Mouse (Mus musculus) heart, embryonic 16.5 days (tissue): ENCODE measurements at regions not wholly inside any gene's neighbourhood (a gene's known extent, or its start where the extent isn't known, plus 50 kb on each side); places are given as distances from the start of the nearest gene placed in this dataset.
"Not testable (repeated sequence)": the region's sequence is repeated elsewhere in the genome, so short reads cannot be mapped to it uniquely, and the experiment has no call there.

Source experiments
- ATAC-seq: fragments of 200-750 bp; cut with Nextera tagmentation; replicated peaks from 2 replicates; pipeline ENCODE4 v1.8.0; 2017; ENCODE audit warnings: moderate number of reproducible peaks; ENCODE audit not compliant: insufficient read depth, low FRiP score; ENCODE audit errors: extremely low read depth
- H3K27ac ChIP-seq: fragments of 300-500 bp; sonication (generic); 2 replicates; pipeline ENCODE4 v1.5.1; 2014; ENCODE audit warnings: mild to moderate bottlenecking, low read length, control low read depth, moderate library complexity
- H3K27me3 ChIP-seq: fragments of 300-500 bp; sonication (generic); 2 replicates; pipeline ENCODE4 v1.6.1; 2014; ENCODE audit warnings: low read length, mixed read lengths; ENCODE audit not compliant: control insufficient read depth, insufficient read depth
- H3K36me3 ChIP-seq: fragments of 300-500 bp; sonication (generic); 2 replicates; pipeline ENCODE4 v1.6.1; 2014; ENCODE audit not compliant: control insufficient read depth, insufficient read depth
- H3K4me1 ChIP-seq: fragments of 300-500 bp; sonication (generic); 2 replicates; pipeline ENCODE4 v1.6.1; 2014; ENCODE audit warnings: low read length, mixed read lengths; ENCODE audit not compliant: control insufficient read depth, insufficient read depth
- H3K4me2 ChIP-seq: fragments of 300-500 bp; sonication (generic); 2 replicates; pipeline ENCODE4 v1.6.1; 2014; ENCODE audit warnings: low read depth, mild to moderate bottlenecking, control low read depth, low read length
- H3K4me3 ChIP-seq: fragments of 300-500 bp; sonication (generic); 2 replicates; pipeline ENCODE4 v1.5.1; 2014; ENCODE audit warnings: mild to moderate bottlenecking, control low read depth, low read length
- H3K9ac ChIP-seq: fragments of 300-500 bp; sonication (generic); 2 replicates; pipeline ENCODE4 v1.6.1; 2014; ENCODE audit warnings: low read length, control low read depth
- H3K9me3 ChIP-seq: fragments of 300-500 bp; sonication (generic); replicated peaks from 2 replicates; pipeline ENCODE4 v1.6.1; 2016; ENCODE audit warnings: low read length; ENCODE audit not compliant: control insufficient read depth
- WGBS: fragments of 180-500 bp; shearing (Covaris S2); extraction: QIAGEN DNeasy Blood & Tissue Kit; methylation state at CpG from one replicate; pipeline ENCODE4 v1.1.7; 2014; 5-methylcytosine and 5-hydroxymethylcytosine counted together

DNA sequence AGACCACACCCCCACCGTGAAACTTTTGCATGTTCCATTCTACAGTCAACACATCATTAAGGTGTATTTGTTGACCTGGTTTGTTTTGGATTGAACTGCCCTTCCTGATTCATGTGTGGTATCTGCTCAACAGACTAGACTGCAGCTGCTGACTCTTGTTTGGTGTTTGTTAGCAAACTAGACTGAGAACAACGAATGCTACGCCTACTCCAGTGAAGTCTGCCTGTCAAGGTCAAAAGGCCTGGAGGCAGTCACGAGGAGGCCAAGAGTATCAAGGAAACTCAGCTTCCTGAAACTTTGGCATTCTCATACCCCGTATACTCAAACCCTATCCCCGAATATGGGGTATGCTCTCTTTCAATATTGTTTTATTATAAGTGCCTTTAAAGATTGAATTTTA, 194.2 kb upstream of the Spin1 start:
- not testable (repeated sequence) for H3K27me3 ChIP-seq, H3K9ac ChIP-seq, H3K9me3 ChIP-seq, H3K27ac ChIP-seq, H3K4me2 ChIP-seq, H3K4me1 ChIP-seq, H3K36me3 ChIP-seq, H3K4me3 ChIP-seq, ATAC-seq
- 77% methylated on average over 6 of the region's 6 CpGs for WGBS

GRCm38 (mm10) chr13:50906910-50907309, 193.8 kb upstream of the Spin1 start:
- no peak overlapping the region for H3K9ac ChIP-seq
- H3K36me3 ChIP-seq, result no peaks in the 10 kb centered on the region
- 87% methylated on average over 1 of the region's 1 CpGs for WGBS
- no peak overlapping the region for H3K4me3 ChIP-seq
- no peak overlapping the region for H3K4me2 ChIP-seq
- H3K27ac ChIP-seq, result no peak overlapping the region
- H3K9me3 ChIP-seq, result no peaks in the 10 kb centered on the region
- no peak for ATAC-seq
- no peaks in the 10 kb centered on the region for H3K4me1 ChIP-seq
- H3K27me3 ChIP-seq, result no peaks in the 10 kb centered on the region

- not testable (repeated sequence) for ATAC-seq, H3K9ac ChIP-seq, H3K4me1 ChIP-seq, H3K9me3 ChIP-seq, H3K27me3 ChIP-seq, H3K27ac ChIP-seq, H3K36me3 ChIP-seq, H3K4me3 ChIP-seq, H3K4me2 ChIP-seq
- WGBS, result 51% methylated on average over 2 of the region's 2 CpGs
These were observed 187.9 kb upstream of the Spin1 start for GRCm38 (mm10) chr13:50912776-50913175.

DNA sequence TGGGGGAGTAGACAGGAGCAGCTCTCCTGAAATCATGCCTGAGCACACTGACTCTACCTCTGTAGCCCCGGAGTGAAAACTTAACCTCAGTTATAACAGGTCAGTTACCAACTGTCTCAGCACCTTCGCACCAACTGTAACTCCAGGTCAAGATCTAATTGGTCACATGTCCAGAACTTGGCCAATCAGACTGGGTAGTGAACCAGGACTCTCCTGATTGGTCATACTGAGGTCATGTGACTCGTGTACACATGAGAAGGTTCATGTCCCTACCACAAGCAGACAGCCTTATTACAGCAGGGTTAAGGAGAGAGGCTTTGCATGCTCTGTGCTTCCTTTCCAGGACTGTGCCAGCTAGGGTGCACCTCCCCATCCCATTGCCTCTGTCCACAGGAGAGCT, 166.7 kb upstream of the Spin1 start:
- H3K4me3 ChIP-seq, ATAC-seq, H3K9me3 ChIP-seq, H3K27ac ChIP-seq, H3K4me1 ChIP-seq, H3K27me3 ChIP-seq, H3K36me3 ChIP-seq, H3K9ac ChIP-seq, H3K4me2 ChIP-seq: not testable (repeated sequence)
- 85% methylated on average over 3 of the region's 3 CpGs for WGBS

- Histone ChIP-seq H3K9me3 (no peaks in the 10 kb centered on the region), H3K27me3 (no peaks in the 10 kb centered on the region), H3K4me3 (no peak overlapping the region), H3K36me3 (no peaks in the 10 kb centered on the region), H3K27ac (no peak overlapping the region), H3K4me2 (no peak overlapping the region), H3K4me1 (no peaks in the 10 kb centered on the region), H3K9ac (no peak overlapping the region)
- 62% methylated on average over 3 of the region's 3 CpGs for WGBS
- ATAC-seq, result no peak
These were observed 158.1 kb upstream of the Spin1 start for GRCm38 (mm10) chr13:50942561-50942960.

DNA sequence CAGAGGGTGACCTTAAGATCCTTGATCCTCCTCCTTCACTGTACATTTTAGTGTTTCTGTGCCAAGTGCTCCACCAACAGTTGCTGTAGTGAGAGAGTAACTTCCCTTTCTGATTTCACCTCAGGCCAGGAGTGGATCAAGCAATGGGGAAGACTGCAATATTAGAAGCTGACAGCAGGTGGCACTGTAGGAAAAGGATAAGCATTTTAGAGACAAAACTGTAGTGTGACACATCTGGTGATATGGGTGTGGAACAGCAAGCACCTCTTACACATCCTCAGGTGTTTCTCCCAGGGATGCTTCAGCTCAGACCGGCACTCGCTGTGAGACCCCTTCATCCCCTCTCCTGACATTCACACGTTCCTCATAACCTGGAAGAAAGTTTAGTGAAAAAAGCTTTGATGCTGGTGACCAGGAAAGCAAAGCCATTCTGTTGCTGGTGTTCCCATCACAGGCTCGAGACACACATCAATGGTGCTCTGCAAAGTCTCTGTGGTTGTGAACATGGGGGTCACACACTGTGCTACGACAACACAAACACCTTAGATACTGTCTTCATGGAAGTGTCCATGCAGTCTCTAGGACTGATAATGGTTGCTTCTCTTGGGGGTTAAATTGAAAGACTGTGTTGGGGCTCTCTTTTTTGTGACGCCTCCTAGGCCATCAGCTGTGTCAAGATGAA, 151.0 kb upstream of the Spin1 start:
- H3K4me1 ChIP-seq, result no peaks in the 10 kb centered on the region
- H3K4me2 ChIP-seq, result no peak overlapping the region
- H3K9me3 ChIP-seq, result no peaks in the 10 kb centered on the region
- H3K27me3 ChIP-seq, result no peaks in the 10 kb centered on the region
- 29% methylated on average over 6 of the region's 6 CpGs for WGBS
- no peak overlapping the region for H3K4me3 ChIP-seq
- no peak for ATAC-seq
- no peak overlapping the region for H3K27ac ChIP-seq
- no peak overlapping the region for H3K9ac ChIP-seq
- no peaks in the 10 kb centered on the region for H3K36me3 ChIP-seq

- H3K4me2 ChIP-seq, result no peak overlapping the region
- 85% methylated on average over 6 of the region's 6 CpGs for WGBS
These were observed 146.0 kb upstream of the Spin1 start for GRCm38 (mm10) chr13:50954671-50955070.

GRCm38 (mm10) chr13:50958051-50958883, 142.4 kb upstream of the Spin1 start:
- H3K36me3 ChIP-seq, result no peaks in the 10 kb centered on the region
- 24% methylated on average over 20 of the region's 20 CpGs for WGBS
- H3K4me3 ChIP-seq, result peak overlapping the region; percentile 47
- peak overlapping the region; percentile 70 for H3K4me2 ChIP-seq
- no peak overlapping the region for H3K27ac ChIP-seq
- no peaks in the 10 kb centered on the region for H3K9me3 ChIP-seq
- no peaks in the 10 kb centered on the region for H3K4me1 ChIP-seq
- H3K9ac ChIP-seq, result peak overlapping the region; percentile 60
- H3K27me3 ChIP-seq, result no peaks in the 10 kb centered on the region
- no peak for ATAC-seq

More at GRCm38 (mm10) chr13:50954671-50955070, 146.0 kb upstream of the Spin1 start:
- Histone ChIP-seq H3K4me1 (no peaks in the 10 kb centered on the region), H3K27me3 (no peaks in the 10 kb centered on the region), H3K27ac (no peak overlapping the region), H3K4me3 (no peak overlapping the region), H3K9me3 (no peaks in the 10 kb centered on the region), H3K9ac (no peak overlapping the region), H3K36me3 (no peaks in the 10 kb centered on the region)
- no peak for ATAC-seq

GRCm38 (mm10) chr13:50960909-50961308, 139.8 kb upstream of the Spin1 start:
- Histone ChIP-seq H3K36me3 (no peaks in the 10 kb centered on the region), H3K27ac (no peak overlapping the region), H3K9me3 (no peaks in the 10 kb centered on the region), H3K9ac (no peak overlapping the region), H3K4me1 (no peaks in the 10 kb centered on the region), H3K27me3 (no peaks in the 10 kb centered on the region), H3K4me2 (no peak overlapping the region), H3K4me3 (no peak overlapping the region)
- no peak for ATAC-seq
- 66% methylated on average over 12 of the region's 12 CpGs for WGBS
